In genomic region chr1:154729269-154729980, GRCm38 (mm10) we compare ENCODE assay signal across 9 mouse cellular contexts.
A peak's percentile ranks its signal among the peaks of the same experiment; 100 is the strongest.
DNase-seq lines count a peak whose midpoint lies in the region; ATAC-seq and TF ChIP-seq lines count a peak whose summit lies in the region.
"Had no signal": no experiment of that assay in that cellular context is flagged by ENCODE, and none has a peak within 500 bp of the region (broad histone marks: within the 10 kb centered on the region; RNA-seq: fewer than 3 reads in every experiment).

No protein-coding gene starts in this region.

- H3K36me3 ChIP-seq in heart, embryonic 11.5 days (ENCODE audit: control insufficient read depth, insufficient read depth, low read length) = no peaks in the 10 kb centered on the region
- H3K36me3 ChIP-seq: liver, embryonic 15.5 days had no signal

- H3K4me1 ChIP-seq in heart, embryonic 11.5 days (ENCODE audit: control insufficient read depth, insufficient read depth, low read length) = peaks cover 5% of the 10 kb centered on the region; the same call in 1 of the 2 replicates
- H3K4me1 ChIP-seq in lung, adult 2 months (ENCODE audit: control insufficient read depth, insufficient read depth, low read length) = peaks cover 3% of the 10 kb centered on the region; the same call in 1 of the 2 replicates
- H3K4me1 ChIP-seq: liver, embryonic 15.5 days had no signal

- 50% methylated on average over 6 of the region's 6 CpGs for WGBS in heart, embryonic 11.5 days (ENCODE audit: insufficient replicate concordance)
- WGBS in lung, adult 2 months = 51% methylated on average over 6 of the region's 6 CpGs

- H3K27ac ChIP-seq in heart, embryonic 11.5 days (ENCODE audit: low read depth, low read length) = no peak overlapping the region
- H3K27ac ChIP-seq: liver, embryonic 15.5 days had no signal

- ATAC-seq in heart, embryonic 11.5 days (replicated peaks; ENCODE audit: insufficient number of reproducible peaks, low FRiP score, low TSS enrichment) = no peak

- TF ChIP-seq CTCF in lung, adult 2 months (IDR thresholded peaks at IDR 0.05; ENCODE audit: insufficient read depth, low read length) = peak; percentile 34; the same call in 1 of the 2 replicates

- peaks cover 49% of the 10 kb centered on the region for H3K27me3 ChIP-seq in heart, embryonic 11.5 days (ENCODE audit: control insufficient read depth, insufficient read depth, low read length)

- no peak overlapping the region for H3K4me3 ChIP-seq in heart, embryonic 11.5 days (ENCODE audit: low read depth, low read length)
- no peak overlapping the region for H3K4me3 ChIP-seq in lung, adult 2 months (replicated peaks; ENCODE audit: extremely low read depth, low read depth, low read length)
- H3K4me3 ChIP-seq: liver, embryonic 15.5 days had no signal

- H3K9ac ChIP-seq in heart, embryonic 11.5 days (ENCODE audit: low read depth, low read length) = no peak overlapping the region
- H3K9ac ChIP-seq: liver, embryonic 15.5 days had no signal

- no peak for TF ChIP-seq POLR2A in lung, adult 2 months (IDR thresholded peaks at IDR 0.05; ENCODE audit: borderline replicate concordance, extremely low read depth, low read depth, low read length)

- no peak overlapping the region for H3K4me2 ChIP-seq in heart, embryonic 11.5 days
- H3K4me2 ChIP-seq: liver, embryonic 15.5 days had no signal

- no peaks in the 10 kb centered on the region for H3K9me3 ChIP-seq in heart, embryonic 11.5 days (replicated peaks; ENCODE audit: control insufficient read depth, low read length)
- H3K9me3 ChIP-seq: liver, embryonic 15.5 days had no signal

- DNase-seq in heart, adult 11 months = peak; percentile 82
- DNase-seq in T-cell, adult 2 months (ENCODE audit: low spot score) = peak; percentile 5
- DNase-seq in cerebellum, postnatal 10 days = peak; percentile 91 to 93
- DNase-seq in frontal cortex, postnatal 14 days (ENCODE audit: low spot score in 2 of 2) = peak; percentile 63 to 89
- DNase-seq in kidney, postnatal 4 days = peak; percentile 85 to 86
- peak; percentile 40 for DNase-seq in lung, adult 2 months
- DNase-seq in right cerebral cortex, postnatal 4 days = peak; percentile 94

Comparison
In these comparisons a context has a peak if more than half of its experiments do, and no peak if none do; other contexts are left out.
1. DNase-seq: peak in every context shown above with its lines; median percentile 94 in right cerebral cortex, postnatal 4 days; 92 in cerebellum, postnatal 10 days; 86 in kidney, postnatal 4 days; 82 in heart, adult 11 months; 76 in frontal cortex, postnatal 14 days; 40 in lung, adult 2 months; 5 in T-cell, adult 2 months.